Mouse (Mus musculus): ENCODE data around the gene Ly6g6c.

The Ly6g6c gene

GRCm38 (mm10) chr17:35064951-35065947, at the start of gene Ly6g6c:
Gene Ly6g6c, plus strand, starts transcription at chr17:35065388.
- peak; percentile 73 to 77 for DNase-seq (ENCODE audit: low spot score in 2 of 2)

GRCm38 (mm10) chr17:35016376-35016775, 48.8 kb upstream of the Ly6g6c start, which contains the start of gene Vwa7:
Gene Vwa7, plus strand, starts transcription at chr17:35016579.
- peak; percentile 49 to 60 for DNase-seq (ENCODE audit: low spot score in 2 of 2)

GRCm38 (mm10) chr17:35016791-35017705, 48.1 kb upstream of the Ly6g6c start:
- peak in 1 of 2 experiments; percentile 29 for DNase-seq (ENCODE audit: low spot score in 2 of 2)

- DNase-seq (ENCODE audit: low spot score in 2 of 2), result no peak
Observed at GRCm38 (mm10) chr17:35017706-35018030, 47.5 kb upstream of the Ly6g6c start.

GRCm38 (mm10) chr17:35018171-35018570, 47.0 kb upstream of the Ly6g6c start:
- DNase-seq (ENCODE audit: low spot score in 2 of 2), result no peak

GRCm38 (mm10) chr17:35019894-35020293, 45.3 kb upstream of the Ly6g6c start:
- no peak for DNase-seq (ENCODE audit: low spot score in 2 of 2)

GRCm38 (mm10) chr17:35020551-35020950, 44.6 kb upstream of the Ly6g6c start:
- DNase-seq (ENCODE audit: low spot score in 2 of 2), result no peak

- peak; percentile 74 to 83 for DNase-seq (ENCODE audit: low spot score in 2 of 2)
Observed at GRCm38 (mm10) chr17:35021163-35021808, 43.9 kb upstream of the Ly6g6c start.

GRCm38 (mm10) chr17:35021842-35022477, 43.2 kb upstream of the Ly6g6c start:
- DNase-seq (ENCODE audit: low spot score in 2 of 2), result no peak

- DNase-seq (ENCODE audit: low spot score in 2 of 2), result no peak
Observed at GRCm38 (mm10) chr17:35022541-35023060, 42.6 kb upstream of the Ly6g6c start.

- no peak for DNase-seq (ENCODE audit: low spot score in 2 of 2)
Observed at GRCm38 (mm10) chr17:35023221-35023620, 42.0 kb upstream of the Ly6g6c start.

GRCm38 (mm10) chr17:35023756-35024155, 41.4 kb upstream of the Ly6g6c start:
- DNase-seq (ENCODE audit: low spot score in 2 of 2), result no peak

GRCm38 (mm10) chr17:35024261-35024660, 40.9 kb upstream of the Ly6g6c start:
- no peak for DNase-seq (ENCODE audit: low spot score in 2 of 2)

- DNase-seq (ENCODE audit: low spot score in 2 of 2), result no peak
Observed at GRCm38 (mm10) chr17:35024691-35025488, 40.3 kb upstream of the Ly6g6c start.

- no peak for DNase-seq (ENCODE audit: low spot score in 2 of 2)
Observed at GRCm38 (mm10) chr17:35026206-35026605, 39.0 kb upstream of the Ly6g6c start.

GRCm38 (mm10) chr17:35027277-35028068, 37.7 kb upstream of the Ly6g6c start, which contains the start of gene Sapcd1:
Gene Sapcd1, minus strand, starts transcription at chr17:35028016.
- no peak for DNase-seq (ENCODE audit: low spot score in 2 of 2)

- no peak for DNase-seq (ENCODE audit: low spot score in 2 of 2)
Observed at GRCm38 (mm10) chr17:35028315-35028714, 36.9 kb upstream of the Ly6g6c start.

- no peak for DNase-seq (ENCODE audit: low spot score in 2 of 2)
Observed at GRCm38 (mm10) chr17:35029691-35030532, 35.3 kb upstream of the Ly6g6c start.
